Mouse (Mus musculus) lung, postnatal 25 days (tissue): ENCODE results near the gene Pik3cd.

Experiments used
- DNase-seq: peaks from one replicate; pipeline ENCODE4 v3.0.0; 2022; ENCODE audit warnings: low spot score

The Pik3cd gene

GRCm38 (mm10) chr4:149608309-149608638 is 94.1 kb downstream of the Pik3cd start:
- no peak for DNase-seq

GRCm38 (mm10) chr4:149607591-149608308 is 94.6 kb downstream of the Pik3cd start:
- DNase-seq: no peak

DNA sequence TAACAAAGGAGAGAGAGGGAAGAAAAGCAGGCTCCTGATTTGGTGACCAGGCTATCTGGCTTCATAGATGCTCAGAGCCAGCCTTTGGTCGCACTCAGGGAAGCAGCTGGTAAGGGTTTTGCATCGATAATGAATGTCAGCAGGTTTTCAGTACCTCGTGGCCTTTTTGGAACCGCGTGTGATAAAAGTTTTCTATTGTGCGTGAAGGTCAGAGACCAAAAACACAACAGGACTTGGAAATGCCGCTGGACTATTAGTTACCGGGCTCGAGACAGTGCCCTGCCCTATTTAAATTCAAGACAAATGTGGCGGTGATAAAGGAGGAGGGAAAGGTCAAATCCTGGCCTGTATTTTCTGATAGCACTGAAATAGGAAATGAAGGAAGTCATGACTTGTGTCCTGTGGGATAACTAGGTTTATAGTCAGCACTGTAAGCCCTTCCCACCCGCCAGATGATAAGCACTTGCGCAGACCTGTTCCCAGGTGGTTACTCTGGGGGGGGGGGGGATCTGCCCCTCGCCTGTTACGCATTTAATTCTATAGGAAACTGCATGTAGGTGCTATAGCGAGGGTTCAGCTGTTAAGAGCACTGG is 95.5 kb downstream of the Pik3cd start:
- DNase-seq: no peak

- no peak for DNase-seq
Observed at GRCm38 (mm10) chr4:149606056-149606455, 96.3 kb downstream of the Pik3cd start.

GRCm38 (mm10) chr4:149604518-149604917 is 97.9 kb downstream of the Pik3cd start:
- no peak for DNase-seq

DNA sequence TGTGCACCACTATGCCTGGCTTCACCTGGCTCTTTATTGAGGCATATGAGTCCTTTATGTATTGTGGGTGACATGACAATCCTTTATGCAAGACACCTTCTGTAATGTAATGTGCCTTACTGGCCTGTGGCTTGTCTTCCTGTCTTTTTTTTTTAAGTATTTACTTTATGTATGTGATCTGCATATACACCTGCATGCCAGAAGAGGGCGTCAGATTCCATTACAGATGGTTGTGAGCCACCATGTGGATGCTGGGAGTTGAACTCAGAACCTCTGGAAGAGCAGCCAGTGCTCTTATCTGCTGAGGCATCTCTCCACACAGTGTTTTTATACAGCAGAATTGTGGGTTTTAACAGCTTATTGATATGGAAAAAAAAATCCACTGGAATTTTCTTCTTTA is 98.5 kb downstream of the Pik3cd start:
- DNase-seq: no peak

DNA sequence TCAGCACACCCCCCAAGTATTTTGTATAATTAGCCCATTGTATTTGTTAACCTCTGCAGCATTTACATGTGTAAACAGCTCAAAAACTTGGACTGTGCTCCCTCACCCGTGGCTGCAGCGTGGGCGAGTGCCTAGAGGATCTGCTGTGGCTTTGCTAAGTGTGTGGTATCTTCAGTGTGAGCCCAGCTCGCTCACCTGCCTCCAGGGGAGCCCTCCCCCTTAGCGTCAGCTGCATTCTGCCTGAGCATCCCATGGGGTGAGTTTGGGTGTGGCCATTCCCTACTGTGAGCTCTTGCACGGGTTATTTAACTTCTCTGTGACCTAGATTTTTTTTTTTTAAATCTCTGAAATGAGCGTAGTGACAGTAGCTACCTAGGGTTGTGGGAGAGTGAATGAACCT is 100.1 kb downstream of the Pik3cd start:
- DNase-seq: no peak

GRCm38 (mm10) chr4:149601484-149601883 is 100.9 kb downstream of the Pik3cd start:
- DNase-seq: no peak

DNA sequence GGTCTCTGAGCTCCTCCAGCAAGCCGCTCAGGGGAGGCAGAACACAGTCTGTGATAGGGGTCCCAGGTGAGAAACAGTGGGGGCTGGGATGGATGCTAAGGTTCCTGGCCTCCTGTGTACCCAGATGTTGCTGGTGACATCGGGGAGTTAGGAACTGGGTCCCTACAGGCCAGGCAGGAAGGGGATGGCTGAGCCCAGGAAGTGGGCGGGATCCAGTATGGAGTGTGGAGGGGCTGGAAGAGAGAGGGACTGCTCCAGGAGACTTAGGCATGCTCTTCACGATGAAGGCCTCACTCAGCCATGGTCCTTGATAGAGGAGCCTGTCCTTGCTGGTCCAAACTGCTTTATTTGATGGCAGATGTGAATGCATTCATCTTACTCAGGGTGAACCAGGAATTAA is 102.2 kb downstream of the Pik3cd start:
- DNase-seq: no peak

DNA sequence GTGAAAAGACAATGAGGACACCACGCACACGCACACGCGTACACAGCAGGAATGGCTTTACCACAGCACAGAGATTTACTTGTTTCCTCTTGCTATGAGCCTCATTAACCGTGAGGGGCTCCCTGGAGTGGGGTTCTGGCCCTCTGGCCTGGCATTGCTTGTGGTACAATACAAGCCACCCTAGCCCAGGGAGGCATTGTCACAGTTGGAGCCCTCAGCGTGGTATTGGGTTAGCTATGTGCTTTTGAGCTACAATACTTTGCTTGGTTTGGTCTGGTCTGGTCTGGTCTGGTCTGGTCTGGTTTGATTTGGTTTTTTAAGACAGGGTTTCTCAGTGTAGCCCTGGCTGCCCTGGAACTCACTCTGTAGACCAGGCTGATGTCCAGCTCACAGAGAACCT is 102.8 kb downstream of the Pik3cd start:
- DNase-seq: no peak
